Mouse (Mus musculus): ENCODE measurements around the gene Ceacam11. TPM values are rescaled to one million over a fixed set of nuclear protein-coding genes. Genes with fewer than 3 reads are reported as not detected.
"Not testable (repeated sequence)": the region's sequence is repeated elsewhere in the genome, so short reads cannot be mapped to it uniquely, and the experiment has no call there.

Gene Ceacam11
- not detected in 2 replicates for polyA plus RNA-seq (2012; rRNA removed)

DNA sequence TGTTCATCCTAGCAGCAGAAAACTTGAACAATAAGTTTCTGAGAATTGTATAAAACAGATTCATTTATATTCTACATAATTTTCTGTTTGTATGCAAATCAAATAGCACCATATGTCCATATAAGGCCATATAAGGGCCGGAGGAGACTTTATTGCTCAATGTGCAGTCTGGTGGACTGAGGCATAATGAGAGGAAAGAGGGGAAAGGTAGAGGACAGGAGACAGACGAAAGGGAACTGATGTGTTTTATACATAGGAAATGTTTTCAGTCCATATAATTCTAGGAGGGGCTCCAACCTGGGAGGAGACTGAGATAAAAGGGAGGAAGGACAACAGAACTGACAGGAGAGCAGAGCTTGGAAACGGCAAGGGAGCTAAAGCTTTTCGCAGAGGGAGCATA lies at the start of gene Ceacam11:
TSS of gene Ceacam11 (plus strand) at position 301 of the 400 bp plus-strand sequence.
- DNase-seq: no peak
- Histone ChIP-seq H3K4me1 (ENCODE audit: control insufficient read depth, insufficient read depth, low read length) (no peaks in the 10 kb centered on the region), H3K4me3 (replicated peaks; ENCODE audit: extremely low read depth, low read depth, low read length) (no peak within 1 kb of the TSS)
- TF ChIP-seq CTCF (IDR thresholded peaks at IDR 0.05; ENCODE audit: insufficient read depth, low read length) (no peak), POLR2A (IDR thresholded peaks at IDR 0.05; ENCODE audit: borderline replicate concordance, extremely low read depth, low read depth, low read length) (no peak)
- 78% methylated on average over 4 of the region's 4 CpGs for WGBS

DNA sequence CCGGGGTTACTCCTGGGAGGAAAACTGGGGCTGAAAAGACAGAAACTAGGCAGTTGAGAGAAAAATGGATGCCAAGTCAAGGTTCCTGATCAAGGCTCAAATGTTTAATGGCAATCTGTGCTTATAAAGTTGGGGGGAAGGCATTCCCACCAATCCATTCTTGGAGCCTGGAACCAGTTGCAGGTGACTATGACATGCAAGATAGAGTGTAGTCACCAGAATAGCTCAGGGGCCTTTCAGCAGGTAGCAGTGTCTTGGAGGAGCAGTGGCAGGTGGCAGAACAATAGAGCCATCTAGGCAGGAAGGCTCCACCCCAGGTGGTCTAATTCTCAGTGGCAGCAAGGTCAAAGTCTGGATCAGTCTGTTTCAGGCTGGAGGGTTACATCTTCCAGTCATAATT lies 29.2 kb downstream of the Ceacam11 start:
- H3K4me1 ChIP-seq (ENCODE audit: control insufficient read depth, insufficient read depth, low read length); H3K4me3 ChIP-seq (replicated peaks; ENCODE audit: extremely low read depth, low read depth, low read length); DNase-seq: not testable (repeated sequence)
- WGBS: 86% methylated on average over 1 of the region's 1 CpGs

DNA sequence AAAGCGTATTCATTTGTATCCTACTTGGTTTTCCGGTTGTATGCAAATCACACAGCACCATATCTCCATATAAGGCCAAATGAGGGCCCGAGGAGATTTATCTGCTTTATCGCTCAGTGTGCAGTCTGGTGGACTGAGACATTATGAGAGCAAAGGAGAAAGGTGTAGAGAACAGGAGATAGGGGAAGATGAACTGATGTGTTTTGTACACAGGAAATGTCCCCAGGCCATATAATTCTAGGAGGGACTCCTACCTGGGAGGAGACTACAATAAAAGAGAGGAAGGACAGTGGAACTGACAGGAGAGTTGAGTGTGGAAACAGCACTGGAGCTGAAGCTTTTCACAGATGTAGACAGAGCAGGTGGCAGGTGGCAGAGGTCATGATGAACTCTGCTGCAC lies 37.7 kb downstream of the Ceacam11 start, which contains the start of gene Ceacam13:
TSS of gene Ceacam13 (plus strand) at position 301 of the 400 bp plus-strand sequence.
- H3K4me3 ChIP-seq (replicated peaks; ENCODE audit: extremely low read depth, low read depth, low read length): no peak within 1 kb of the TSS
- no peaks in the 10 kb centered on the region for H3K4me1 ChIP-seq (ENCODE audit: control insufficient read depth, insufficient read depth, low read length)
- 67% methylated on average over 4 of the region's 4 CpGs for WGBS
- TF ChIP-seq POLR2A (IDR thresholded peaks at IDR 0.05; ENCODE audit: borderline replicate concordance, extremely low read depth, low read depth, low read length) (no peak), CTCF (IDR thresholded peaks at IDR 0.05; ENCODE audit: insufficient read depth, low read length) (no peak)
- no peak for DNase-seq

Other genes with a start within 250 kb of the Ceacam11 start
- gene Ceacam14, start 159.5 kb upstream of the Ceacam11 start, polyA plus RNA-seq (2012; rRNA removed): not detected in 2 replicates
- not detected in 2 replicates for gene Gm5155, start 100.4 kb upstream of the Ceacam11 start, polyA plus RNA-seq (2012; rRNA removed)
- gene Ceacam13, start 37.8 kb downstream of the Ceacam11 start, polyA plus RNA-seq (2012; rRNA removed): not detected in 2 replicates
- not detected in 2 replicates for gene Ceacam12, start 93.8 kb downstream of the Ceacam11 start, polyA plus RNA-seq (2012; rRNA removed)
- gene Igfl3, start 204.4 kb downstream of the Ceacam11 start, polyA plus RNA-seq (2012; rRNA removed): not detected in 2 replicates

Measured in lung, adult 2 months (tissue).